Mouse (Mus musculus) cerebellum, postnatal 10 days (tissue): ENCODE data around the gene Gm5431.
A peak's percentile ranks its signal among the peaks of the same experiment; 100 is the strongest.
"Not testable (repeated sequence)": the region's sequence is repeated elsewhere in the genome, so short reads cannot be mapped to it uniquely, and the experiment has no call there.

Experiments used
- DNase-seq, 2 experiments: peaks; one replicate each; pipeline ENCODE4 v3.0.0; 2021; ENCODE audit warnings: mixed read lengths in 2 of 2

Gene Gm5431

GRCm38 (mm10) chr11:48871201-48871772 lies 30.7 kb downstream of the Gm5431 start, which contains the start of gene Irgm1:
Gene Irgm1, minus strand, starts transcription at chr11:48871683.
- DNase-seq: peak; percentile 73 to 77

- peak in 1 of 2 experiments; percentile 25 for DNase-seq
These were observed 31.2 kb downstream of the Gm5431 start for GRCm38 (mm10) chr11:48870781-48871180.

DNA sequence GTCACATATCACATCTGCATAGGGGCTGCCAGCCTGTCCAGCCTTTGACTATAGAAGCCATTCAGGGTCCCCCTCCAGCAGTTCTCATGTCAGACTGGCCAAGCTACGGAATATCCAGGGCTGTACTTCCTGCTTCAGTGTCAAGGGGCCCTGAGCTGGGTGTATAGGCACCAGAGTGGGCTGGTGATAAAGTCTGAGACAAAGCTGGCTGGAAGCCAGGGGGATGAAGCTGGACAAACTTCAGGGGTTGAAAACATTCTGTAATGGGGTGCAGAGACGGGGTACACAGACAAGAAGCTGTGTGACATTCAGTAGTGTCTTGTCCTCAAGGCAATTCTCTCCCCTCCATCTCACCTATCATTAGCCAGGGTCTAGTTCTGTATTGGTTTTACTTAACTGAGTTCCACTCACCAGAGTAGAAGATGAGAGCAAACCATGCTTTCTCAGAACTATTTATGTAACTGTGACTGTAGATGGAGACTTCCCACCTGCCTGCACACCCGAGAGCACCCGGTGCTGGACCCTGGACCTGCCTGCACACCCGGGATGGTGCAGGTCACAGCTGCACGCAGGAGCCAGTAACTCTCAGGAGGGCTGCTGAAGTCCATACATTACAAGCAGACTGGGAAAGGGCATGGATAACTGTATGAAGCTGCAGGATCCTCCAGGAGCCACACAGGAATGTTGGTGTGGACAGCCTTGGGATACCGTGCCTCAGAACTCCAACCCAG lies 32.5 kb downstream of the Gm5431 start:
- DNase-seq: no peak

- DNase-seq: no peak
These were observed 35.5 kb downstream of the Gm5431 start for GRCm38 (mm10) chr11:48866481-48866880.

DNA sequence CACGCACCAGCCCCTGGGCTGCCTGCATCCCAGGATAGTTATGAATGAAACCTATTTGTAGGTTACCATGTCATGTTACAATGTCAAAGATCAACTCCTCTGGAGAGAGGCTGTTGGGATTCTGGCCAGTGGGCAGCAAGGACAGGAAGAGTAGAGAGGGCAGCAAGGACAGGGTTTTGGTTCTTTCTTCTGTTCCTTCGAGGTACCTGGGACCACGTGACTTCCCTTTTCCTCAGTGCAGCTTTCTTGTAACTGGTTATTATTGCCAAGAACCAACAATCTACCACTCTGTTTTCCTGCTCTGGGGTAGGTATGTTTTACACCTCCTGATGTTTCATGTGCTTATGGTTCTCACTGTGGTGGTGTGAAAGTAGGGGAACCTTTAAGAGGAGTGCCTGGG lies 38.2 kb downstream of the Gm5431 start:
- DNase-seq: no peak

- DNase-seq: no peak
These were observed 39.2 kb downstream of the Gm5431 start for GRCm38 (mm10) chr11:48862784-48863319.

DNA sequence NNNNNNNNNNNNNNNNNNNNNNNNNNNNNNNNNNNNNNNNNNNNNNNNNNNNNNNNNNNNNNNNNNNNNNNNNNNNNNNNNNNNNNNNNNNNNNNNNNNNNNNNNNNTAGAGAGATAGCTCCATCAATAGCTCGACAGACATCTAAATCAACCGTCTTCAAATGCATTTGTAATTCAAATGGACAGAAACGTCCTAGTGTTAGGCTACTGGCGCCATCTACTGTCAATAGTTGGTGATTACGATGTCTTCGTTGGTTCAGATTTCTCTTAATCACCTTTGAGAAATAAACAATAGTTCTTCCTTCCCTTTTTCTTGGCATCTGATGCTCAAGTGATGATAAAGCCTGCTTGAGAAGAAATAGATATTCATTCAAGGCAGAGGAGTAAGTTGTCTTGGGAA lies 43.0 kb downstream of the Gm5431 start:
- peak; percentile 73 to 86 for DNase-seq

DNA sequence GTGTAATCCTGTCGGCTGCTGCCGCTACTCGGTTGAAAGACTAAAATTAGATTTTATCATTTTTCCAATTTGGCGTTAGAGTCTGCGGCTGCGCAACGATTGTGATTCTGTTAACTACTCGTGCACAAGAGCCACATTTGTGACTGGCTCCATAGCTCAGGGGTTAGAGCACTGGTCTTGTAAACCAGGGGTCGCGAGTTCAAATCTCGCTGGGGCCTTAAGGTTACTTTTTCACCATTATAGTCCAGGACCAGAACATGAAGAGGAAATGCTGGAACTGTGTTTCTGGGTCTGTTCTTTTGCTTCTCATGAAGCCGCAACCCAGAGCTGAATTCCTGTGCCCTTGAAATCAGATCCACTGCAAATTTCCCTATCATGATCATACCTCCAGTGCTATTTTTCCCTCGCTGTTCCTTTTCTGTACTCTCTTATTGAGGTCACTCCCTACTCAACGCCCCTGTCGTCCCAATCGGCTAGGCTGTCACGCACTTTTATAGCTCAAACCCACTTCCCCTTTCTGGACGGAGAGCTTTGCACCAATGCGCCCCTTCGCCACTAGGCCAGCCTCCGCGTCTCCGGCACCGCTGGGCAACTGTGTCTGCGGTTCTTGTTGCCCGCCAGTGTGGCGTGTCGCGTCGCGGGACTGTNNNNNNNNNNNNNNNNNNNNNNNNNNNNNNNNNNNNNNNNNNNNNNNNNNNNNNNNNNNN lies 48.4 kb downstream of the Gm5431 start:
- DNase-seq: peak; percentile 91 to 92

DNA sequence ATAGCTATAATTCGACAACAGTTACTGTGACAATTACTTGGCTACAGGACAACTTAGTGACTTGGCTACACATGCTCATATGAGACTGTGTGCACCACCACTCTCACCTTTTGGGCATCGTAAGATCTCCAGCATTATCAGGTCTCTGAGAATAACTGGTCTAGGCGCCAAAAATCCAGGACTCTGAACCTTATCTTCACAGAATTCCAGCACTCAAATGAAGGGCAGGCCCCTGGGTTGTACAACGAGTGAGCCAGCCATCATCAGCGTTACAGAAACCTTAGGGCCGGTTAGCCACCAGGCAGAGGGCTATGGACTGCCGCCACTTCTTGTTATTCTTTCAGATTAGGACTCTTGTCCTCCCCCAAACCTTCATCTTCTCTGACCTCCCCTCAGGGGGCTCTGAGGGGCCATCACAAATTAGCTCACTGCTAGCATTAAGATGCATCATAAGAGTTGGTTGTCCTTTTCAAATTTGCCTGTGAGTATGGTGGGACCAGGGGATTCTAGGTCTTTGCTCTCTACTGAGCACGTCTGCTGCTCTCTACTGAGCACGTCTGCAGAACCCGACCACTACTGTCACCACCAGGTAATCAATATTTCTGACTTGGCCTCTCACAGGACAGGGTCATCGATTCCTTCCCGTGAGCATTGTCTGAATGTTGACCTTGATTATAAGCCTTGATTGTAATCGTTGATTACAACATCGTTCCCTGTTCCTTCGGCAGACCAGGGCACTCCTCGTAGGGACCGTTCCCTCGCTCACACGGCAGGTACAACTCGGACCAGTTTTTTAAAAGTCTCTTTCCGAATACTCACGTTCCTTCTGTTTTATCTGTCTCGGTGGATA lies 49.2 kb downstream of the Gm5431 start:
- DNase-seq: peak in 1 of 2 experiments; percentile 24

DNA sequence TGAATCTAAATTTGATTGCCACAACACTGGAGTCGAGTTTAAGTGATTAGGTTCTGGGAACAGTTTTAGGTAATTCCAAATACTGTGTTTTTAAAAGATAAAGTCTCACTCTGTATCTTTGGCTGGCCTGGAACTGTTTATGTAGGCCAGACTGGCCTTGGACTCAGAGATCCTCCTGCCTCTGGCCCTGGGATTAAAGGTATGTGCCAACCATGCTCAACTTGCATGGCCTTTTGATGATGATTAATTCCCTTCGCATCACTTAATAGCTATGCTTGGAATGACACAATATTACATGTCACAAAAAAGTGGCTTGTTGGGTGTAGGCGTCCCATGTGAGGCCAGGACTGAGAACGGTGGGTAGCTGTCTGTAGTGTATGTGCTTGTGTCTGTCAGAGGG lies 49.8 kb downstream of the Gm5431 start:
- no peak for DNase-seq

DNA sequence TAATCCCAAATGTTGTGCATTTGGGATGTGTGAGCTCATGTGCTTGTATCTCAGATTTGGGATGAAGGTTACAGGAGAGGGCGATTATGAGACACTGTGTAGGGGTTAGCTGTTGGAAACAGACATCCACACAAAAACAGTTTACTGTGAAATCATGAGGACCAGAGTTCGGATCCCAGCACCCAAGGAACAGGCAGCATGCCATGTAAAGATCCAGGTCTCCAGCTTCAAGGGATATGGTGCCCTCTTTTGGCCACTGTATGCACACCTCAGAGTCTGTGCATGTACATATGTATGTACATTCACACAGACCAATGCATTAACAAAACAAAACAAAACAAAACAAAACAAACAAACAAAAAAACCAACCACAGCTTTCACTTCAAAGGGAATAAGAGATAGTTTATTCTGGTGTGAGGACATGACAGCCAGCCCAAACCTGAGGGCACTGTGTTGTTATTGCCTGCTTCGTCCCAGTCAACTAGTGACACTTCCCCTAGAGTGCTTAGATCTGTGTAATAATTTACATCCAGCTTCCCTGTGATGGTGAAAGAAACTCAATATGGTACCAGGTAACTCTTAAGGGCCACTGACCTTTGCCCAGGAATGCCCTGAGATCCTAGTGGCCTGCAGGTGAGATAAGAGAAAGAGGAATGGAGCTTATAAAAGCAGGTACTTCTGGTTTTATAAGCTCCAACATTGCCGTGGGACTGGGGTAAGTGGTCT lies 50.6 kb downstream of the Gm5431 start:
- DNase-seq: peak in 1 of 2 experiments; percentile 36

GRCm38 (mm10) chr11:48850240-48850639 lies 51.8 kb downstream of the Gm5431 start:
- DNase-seq: no peak

DNA sequence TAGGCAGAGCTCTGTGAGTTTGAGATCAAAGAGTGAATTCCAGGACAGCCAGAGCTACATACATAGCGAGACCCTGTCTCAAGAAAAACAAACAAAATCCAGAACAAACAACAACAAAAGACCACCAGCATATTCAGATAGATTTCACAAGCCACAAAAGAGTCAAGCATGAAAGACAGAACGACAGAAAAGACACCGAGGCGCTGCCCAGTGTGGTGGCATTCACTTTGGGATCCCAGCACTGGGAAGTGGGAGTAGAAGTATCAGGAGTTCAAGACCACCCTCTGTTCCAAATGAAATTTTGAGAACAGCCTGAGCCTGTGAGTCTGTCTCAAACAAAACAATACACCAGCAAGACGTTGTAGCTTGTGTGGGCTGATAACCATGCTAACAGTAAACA lies 55.1 kb downstream of the Gm5431 start:
- DNase-seq: no peak

DNA sequence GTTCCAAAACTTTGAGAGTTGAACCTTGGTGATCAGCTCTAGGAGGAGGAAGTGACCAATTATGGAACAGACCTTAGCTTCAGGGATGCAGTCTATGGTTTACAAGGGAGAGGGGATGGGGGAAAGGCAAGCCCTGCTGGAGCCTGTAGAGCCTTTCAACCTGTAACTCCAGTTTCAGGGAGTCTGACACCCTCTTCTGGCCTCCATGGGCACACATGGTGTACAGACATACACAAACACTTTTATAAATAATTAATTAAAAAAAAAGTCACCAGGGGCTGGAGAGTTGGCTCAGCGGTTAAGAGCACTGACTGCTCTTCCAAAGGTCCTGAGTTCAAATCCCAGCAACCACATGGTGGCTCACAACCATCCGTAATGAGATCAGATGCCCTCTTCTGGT lies 55.7 kb downstream of the Gm5431 start:
- DNase-seq: not testable (repeated sequence)

- DNase-seq: no peak
These were observed 56.7 kb downstream of the Gm5431 start for GRCm38 (mm10) chr11:48845244-48845815.

- no peak for DNase-seq
These were observed 57.7 kb downstream of the Gm5431 start for GRCm38 (mm10) chr11:48844309-48844708.

DNA sequence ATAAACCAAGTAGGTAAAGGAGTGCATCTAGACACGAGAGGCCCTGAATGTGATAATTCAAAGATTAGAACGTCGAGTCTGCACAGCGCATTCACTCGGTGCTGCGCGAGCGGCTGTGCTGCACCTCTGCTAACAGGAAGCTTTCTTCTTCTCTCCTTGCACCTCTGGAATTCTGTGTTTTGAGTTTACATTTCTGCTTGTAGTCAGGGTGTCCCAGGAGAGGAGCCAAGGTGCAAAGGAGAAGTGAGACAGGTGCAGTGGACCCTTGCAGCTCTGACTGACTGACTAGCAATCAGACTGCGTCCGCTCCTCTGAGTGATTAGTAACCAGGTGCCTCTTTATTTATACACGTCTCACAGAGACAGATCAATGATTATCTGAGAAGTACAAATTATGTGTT lies 58.8 kb downstream of the Gm5431 start:
- no peak for DNase-seq

DNA sequence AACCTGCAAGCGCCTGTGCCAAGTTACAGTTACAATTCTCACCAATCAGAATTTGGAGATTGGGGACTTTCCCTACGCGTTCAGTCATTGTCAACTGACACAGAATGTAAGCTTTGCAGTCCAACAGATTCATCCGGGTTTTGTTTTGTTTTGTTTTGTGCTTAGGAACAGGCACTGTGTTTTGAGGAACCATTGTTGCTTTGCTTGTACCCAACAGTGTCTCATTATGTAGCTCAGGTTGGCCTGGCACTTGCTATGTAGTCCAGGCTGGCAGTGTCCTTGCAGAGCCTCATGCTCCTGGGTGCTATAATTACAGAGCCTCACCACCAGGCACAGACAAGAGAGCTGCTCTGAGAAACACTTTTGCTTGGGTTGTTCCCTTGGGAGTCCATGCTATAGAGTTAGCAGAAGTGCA lies 59.6 kb downstream of the Gm5431 start:
- no peak for DNase-seq

DNA sequence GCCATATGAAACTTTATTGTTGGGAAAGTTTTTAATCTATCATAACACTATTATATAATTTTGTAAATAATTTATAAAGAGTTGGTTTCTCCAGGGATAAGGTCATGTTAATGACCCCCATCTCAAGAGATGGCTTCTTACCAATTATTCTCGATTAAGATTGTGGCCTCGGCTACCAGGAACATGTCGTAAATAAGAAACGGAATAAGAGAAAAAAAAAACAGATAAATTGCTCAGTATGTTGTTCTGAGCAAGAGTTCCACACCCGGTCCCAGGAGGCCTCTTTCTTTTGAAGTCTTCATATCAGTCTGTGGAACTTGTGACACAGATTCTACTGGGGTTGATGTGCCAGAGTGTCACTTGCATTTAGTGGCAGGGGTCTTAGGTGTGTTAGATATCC lies 60.8 kb downstream of the Gm5431 start:
- DNase-seq: no peak

DNA sequence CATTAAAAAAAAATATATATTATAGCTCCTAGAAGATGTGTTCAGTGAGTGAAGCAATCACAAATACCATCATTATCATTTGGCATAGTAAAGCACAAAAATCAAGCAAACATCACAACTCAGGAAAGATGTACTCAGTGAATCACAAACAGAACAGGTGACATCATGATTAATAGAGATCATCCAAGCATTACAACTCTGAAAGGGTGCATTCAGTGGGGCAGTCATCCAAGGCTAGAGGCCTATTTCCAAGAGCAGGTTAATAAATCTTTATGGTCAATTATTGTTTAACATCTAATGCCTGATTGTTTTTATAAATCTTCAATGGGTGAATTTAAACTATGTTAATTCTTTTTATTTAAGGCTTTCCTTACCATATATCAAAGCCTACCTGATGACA lies 61.2 kb downstream of the Gm5431 start:
- no peak for DNase-seq

- no peak for DNase-seq
These were observed 62.9 kb downstream of the Gm5431 start for GRCm38 (mm10) chr11:48838879-48839680.
